Mouse (Mus musculus): ENCODE results near the gene Patz1. TPM values are rescaled to one million over a fixed set of nuclear protein-coding genes. Genes with fewer than 3 reads are reported as not detected.
A peak's percentile ranks its signal among the peaks of the same experiment; 100 is the strongest.

The Patz1 gene
- total and polyA plus RNA-seq, 2 experiments from 2014 or later: 40.4 to 89.6 TPM

DNA sequence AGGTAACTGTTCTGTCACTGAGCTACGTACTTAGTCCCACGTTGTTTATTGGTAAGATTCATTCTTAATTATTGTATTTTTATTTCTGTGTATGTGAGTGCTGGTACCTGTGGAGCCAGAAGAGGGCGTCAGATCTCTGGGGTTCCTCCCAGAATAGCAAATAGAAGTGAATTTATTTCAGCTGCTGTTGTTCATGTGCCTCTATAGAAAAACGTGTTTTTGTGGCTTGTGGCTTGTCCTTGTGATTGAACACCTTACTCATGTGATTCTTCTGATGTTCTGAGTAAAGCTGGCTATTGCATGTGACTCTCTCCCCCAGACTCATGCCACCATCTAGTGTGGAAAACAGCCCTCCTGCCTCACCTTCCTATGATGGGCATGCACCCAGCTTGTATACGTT, 39.6 kb downstream of the Patz1 start:
- Histone ChIP-seq H3K9me3 (ENCODE audit: low read length) (no peaks in the 10 kb centered on the region), H3K4me2 (ENCODE audit: low read depth, low read length) (no peak overlapping the region), H3K27ac (no peak overlapping the region), H3K36me3 (ENCODE audit: insufficient read depth, low read length) (peaks cover under 1% of the 10 kb centered on the region; the same call in 1 of the 2 replicates), H3K4me1 (ENCODE audit: insufficient read depth, low read length) (0 out of 2 replicates have a peak, but pooled peaks cover 8% of the 10 kb centered on the region), H3K4me3 (ENCODE audit: low read length) (no peak overlapping the region), H3K27me3 (ENCODE audit: insufficient read depth, low read length) (no peaks in the 10 kb centered on the region), H3K9ac (replicated peaks; ENCODE audit: low read length) (no peak overlapping the region)
- TF ChIP-seq CTCF (IDR thresholded peaks at IDR 0.05; ENCODE audit: low read depth): peak; percentile 10; the same call in 1 of the 2 replicates
- 78% methylated on average over 5 of the region's 5 CpGs for WGBS
- ATAC-seq: no peak
- no peak for DNase-seq (ENCODE audit: low spot score)

DNA sequence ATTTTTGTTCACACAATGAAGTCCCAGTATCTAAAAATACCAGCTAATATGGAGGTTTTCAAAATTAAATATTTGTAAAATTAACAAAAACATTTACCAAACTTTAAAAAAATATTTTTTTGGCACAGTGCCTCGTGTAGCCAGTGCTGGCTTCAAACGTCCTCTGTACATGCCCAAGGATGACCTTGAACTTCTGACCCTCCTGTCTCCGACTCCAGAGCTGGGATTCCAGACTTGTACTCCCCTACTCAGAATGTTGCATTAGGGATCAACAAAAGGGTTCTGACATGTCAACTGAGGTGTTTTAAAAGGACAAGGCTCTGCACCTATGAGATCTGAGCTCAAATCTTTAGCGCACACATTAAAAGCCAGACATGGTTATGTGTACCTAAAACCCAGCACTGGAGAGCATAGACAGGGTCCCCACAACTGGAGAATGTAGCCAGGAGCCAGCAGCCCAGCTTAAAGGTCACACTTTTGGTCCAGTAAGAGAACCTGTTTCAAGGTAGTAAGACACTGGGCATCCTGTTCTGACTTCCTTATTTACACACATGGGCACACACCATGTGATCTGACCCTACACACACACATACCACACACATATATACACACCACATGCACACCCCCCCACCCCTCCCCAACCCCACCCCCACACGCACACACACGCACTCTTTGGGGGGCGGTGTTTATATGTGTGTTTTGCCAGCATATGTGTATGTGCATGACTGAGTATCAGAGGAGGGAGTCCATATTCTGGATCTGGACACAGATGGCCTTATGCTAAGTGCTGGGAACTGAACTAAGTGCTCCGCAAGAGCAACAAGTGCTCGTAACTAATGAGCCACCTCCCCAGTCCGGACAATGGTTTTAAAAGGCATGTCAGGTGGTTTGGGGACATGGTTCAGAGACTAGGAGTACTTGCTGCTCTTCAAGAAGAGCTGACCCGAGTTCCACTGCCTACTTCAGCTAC, 40.4 kb downstream of the Patz1 start:
- no peak overlapping the region for H3K27ac ChIP-seq
- H3K9me3 ChIP-seq (ENCODE audit: low read length): no peaks in the 10 kb centered on the region
- no peak for TF ChIP-seq CTCF (IDR thresholded peaks at IDR 0.05; ENCODE audit: low read depth)
- 76% methylated on average over 11 of the region's 11 CpGs for WGBS
- H3K27me3 ChIP-seq (ENCODE audit: insufficient read depth, low read length): no peaks in the 10 kb centered on the region
- no peak for ATAC-seq
- H3K4me1 ChIP-seq (ENCODE audit: insufficient read depth, low read length): 0 out of 2 replicates have a peak, but pooled peaks cover 8% of the 10 kb centered on the region
- DNase-seq (ENCODE audit: low spot score): no peak
- H3K4me2 ChIP-seq (ENCODE audit: low read depth, low read length): no peak overlapping the region
- H3K36me3 ChIP-seq (ENCODE audit: insufficient read depth, low read length): peaks cover 5% of the 10 kb centered on the region; the same call in 1 of the 2 replicates
- H3K9ac ChIP-seq (replicated peaks; ENCODE audit: low read length): no peak overlapping the region
- no peak overlapping the region for H3K4me3 ChIP-seq (ENCODE audit: low read length)

DNA sequence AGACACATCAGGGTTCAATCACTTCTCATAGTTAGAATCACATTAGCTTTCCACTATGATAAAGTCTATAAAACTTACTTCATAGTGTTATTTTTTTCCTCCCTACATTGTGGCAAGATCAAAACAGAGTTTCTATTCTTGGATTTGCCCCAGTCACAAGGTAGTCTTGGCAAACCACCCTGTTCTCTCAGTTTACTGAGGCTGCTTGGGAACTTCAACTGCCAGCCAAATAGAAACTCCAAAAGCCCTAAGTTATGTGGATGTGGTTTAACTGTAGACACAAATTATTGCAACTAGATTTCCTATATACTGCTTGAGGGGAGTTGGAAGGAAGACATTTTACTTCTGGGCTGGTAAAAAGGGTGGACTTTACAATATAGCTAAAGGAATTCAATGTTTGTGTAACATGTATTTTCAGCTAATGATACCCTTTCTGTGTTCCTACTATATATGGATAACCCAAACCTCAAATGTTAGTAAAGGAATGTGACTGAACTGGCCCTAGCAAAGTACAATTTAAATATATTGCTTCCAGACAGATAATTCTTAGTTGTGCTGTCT, 41.3 kb downstream of the Patz1 start, which contains the start of gene Pik3ip1:
TSS of gene Pik3ip1 (plus strand) at position 511 of the 561 bp plus-strand sequence.
- ATAC-seq: no peak
- Histone ChIP-seq H3K27me3 (ENCODE audit: insufficient read depth, low read length) (no peaks in the 10 kb centered on the region), H3K9me3 (ENCODE audit: low read length) (no peaks in the 10 kb centered on the region), H3K36me3 (ENCODE audit: insufficient read depth, low read length) (peaks cover 11% of the 10 kb centered on the region), H3K4me2 (ENCODE audit: low read depth, low read length) (peak within 1 kb of the TSS; percentile 98), H3K27ac (peak within 1 kb of the TSS; percentile 92), H3K4me1 (ENCODE audit: insufficient read depth, low read length) (0 out of 2 replicates have a peak, but pooled peaks cover 8% of the 10 kb centered on the region), H3K4me3 (ENCODE audit: low read length) (peak within 1 kb of the TSS; percentile 63), H3K9ac (replicated peaks; ENCODE audit: low read length) (peak within 1 kb of the TSS; percentile 82)
- no peak for TF ChIP-seq CTCF (IDR thresholded peaks at IDR 0.05; ENCODE audit: low read depth)
- DNase-seq (ENCODE audit: low spot score): no peak

DNA sequence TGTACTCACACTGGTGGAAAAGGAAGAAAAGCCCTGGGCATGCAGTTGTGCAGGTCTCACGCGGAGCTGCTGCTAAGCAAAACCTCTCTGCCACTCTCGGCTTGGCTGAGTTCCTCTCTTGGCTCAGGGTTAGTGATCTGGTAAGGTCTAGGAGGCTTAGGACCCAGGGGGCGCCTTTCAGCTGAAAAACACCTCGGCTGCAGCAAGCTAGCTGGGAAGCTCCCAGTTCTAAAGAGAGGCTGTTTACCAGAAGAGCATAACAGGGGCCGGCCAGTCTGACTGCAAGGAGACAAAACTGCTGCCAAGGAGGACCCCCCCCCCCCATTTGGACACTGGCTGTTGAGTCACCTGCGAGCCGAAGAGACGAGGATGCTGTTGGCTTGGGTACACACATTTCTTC, 41.9 kb downstream of the Patz1 start:
- TF ChIP-seq CTCF (IDR thresholded peaks at IDR 0.05; ENCODE audit: low read depth): peak; percentile 66
- Histone ChIP-seq H3K4me3 (ENCODE audit: low read length) (peak overlapping the region; percentile 63), H3K4me1 (ENCODE audit: insufficient read depth, low read length) (0 out of 2 replicates have a peak, but pooled peaks cover 8% of the 10 kb centered on the region), H3K9ac (replicated peaks; ENCODE audit: low read length) (peak overlapping the region; percentile 82), H3K9me3 (ENCODE audit: low read length) (no peaks in the 10 kb centered on the region), H3K27me3 (ENCODE audit: insufficient read depth, low read length) (no peaks in the 10 kb centered on the region), H3K36me3 (ENCODE audit: insufficient read depth, low read length) (peaks cover 12% of the 10 kb centered on the region), H3K4me2 (ENCODE audit: low read depth, low read length) (peak overlapping the region; percentile 98), H3K27ac (peak overlapping the region; percentile 92)
- ATAC-seq (peak; percentile 70), DNase-seq (ENCODE audit: low spot score) (peak; percentile 95)
- WGBS: 1% methylated on average over 9 of the region's 9 CpGs

DNA sequence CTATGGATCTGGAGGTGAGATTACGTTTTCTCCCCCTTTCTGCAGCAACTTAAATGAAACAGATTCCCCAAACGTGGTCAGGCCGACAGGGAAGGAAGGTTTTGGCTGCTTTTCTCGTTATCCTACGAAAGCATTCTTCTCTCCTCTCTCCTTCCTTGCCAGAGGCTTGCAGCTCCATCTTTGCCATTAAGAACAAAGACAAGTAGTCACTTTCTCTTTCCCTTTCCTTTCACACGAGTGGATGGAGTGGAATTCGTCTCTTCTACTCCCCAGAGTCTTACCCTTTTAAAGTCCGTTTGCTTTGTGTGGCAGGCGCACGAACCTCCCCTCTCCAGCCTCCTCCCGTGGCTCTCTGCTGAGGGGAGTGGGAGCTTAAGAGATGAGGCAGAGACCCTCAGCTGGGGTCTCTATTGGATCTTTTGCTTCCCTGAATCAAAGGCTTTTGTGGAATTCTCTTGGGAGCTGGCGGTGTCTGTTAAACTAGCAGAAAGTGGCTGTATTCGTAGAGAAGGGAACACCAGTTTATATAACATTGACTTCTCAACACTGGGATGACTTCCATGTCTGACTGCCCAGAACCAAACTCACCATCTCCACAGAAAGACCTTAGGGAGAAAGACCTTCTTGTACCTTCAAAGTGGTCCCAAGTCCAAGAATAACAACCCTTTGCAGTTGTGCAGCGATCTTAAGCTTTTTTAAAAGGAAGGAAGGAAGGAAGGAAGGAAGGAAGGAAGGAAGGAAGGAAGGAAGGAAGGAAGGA, 42.5 kb downstream of the Patz1 start:
- TF ChIP-seq CTCF (IDR thresholded peaks at IDR 0.05; ENCODE audit: low read depth): no peak
- no peak for ATAC-seq
- Histone ChIP-seq H3K36me3 (ENCODE audit: insufficient read depth, low read length) (peaks cover 12% of the 10 kb centered on the region), H3K27me3 (ENCODE audit: insufficient read depth, low read length) (no peaks in the 10 kb centered on the region), H3K4me3 (ENCODE audit: low read length) (peak overlapping the region; percentile 63), H3K4me2 (ENCODE audit: low read depth, low read length) (peak overlapping the region; percentile 98), H3K9me3 (ENCODE audit: low read length) (no peaks in the 10 kb centered on the region), H3K27ac (peak overlapping the region; percentile 92), H3K4me1 (ENCODE audit: insufficient read depth, low read length) (0 out of 2 replicates have a peak, but pooled peaks cover 8% of the 10 kb centered on the region), H3K9ac (replicated peaks; ENCODE audit: low read length) (peak overlapping the region; percentile 82)
- peak; percentile 50 for DNase-seq (ENCODE audit: low spot score)
- WGBS: under 1% methylated on average over 14 of the region's 14 CpGs

Measured in hindbrain, postnatal 0 days (tissue).